Mouse (Mus musculus) Muller cell, postnatal 12 days (primary cell): Measurements from ENCODE around the gene Cul1.

Experiments
- DNase-seq: peaks from one replicate; pipeline ENCODE4 v3.0.0-alpha.2; 2015; ENCODE audit errors: inconsistent ontology term

The Cul1 gene

GRCm38 (mm10) chr6:47472444-47472843 is 19.2 kb downstream of the Cul1 start:
- no peak for DNase-seq

GRCm38 (mm10) chr6:47482027-47482426 is 28.8 kb downstream of the Cul1 start:
- DNase-seq, result no peak

GRCm38 (mm10) chr6:47494562-47494961 is 41.4 kb downstream of the Cul1 start:
- DNase-seq, result no peak

GRCm38 (mm10) chr6:47520030-47520429 is 66.8 kb downstream of the Cul1 start:
- no peak for DNase-seq

GRCm38 (mm10) chr6:47522431-47522830 is 69.2 kb downstream of the Cul1 start:
- DNase-seq, result no peak

- no peak for DNase-seq
These were observed 71.8 kb downstream of the Cul1 start for GRCm38 (mm10) chr6:47525041-47525440.

- no peak for DNase-seq
These were observed 73.2 kb downstream of the Cul1 start for GRCm38 (mm10) chr6:47526446-47526845.

GRCm38 (mm10) chr6:47527129-47527528 is 73.9 kb downstream of the Cul1 start:
- DNase-seq, result no peak

- no peak for DNase-seq
These were observed 74.5 kb downstream of the Cul1 start for GRCm38 (mm10) chr6:47527655-47528054.

- no peak for DNase-seq
These were observed 79.3 kb downstream of the Cul1 start for GRCm38 (mm10) chr6:47532547-47532946.

- no peak for DNase-seq
These were observed 82.1 kb downstream of the Cul1 start for GRCm38 (mm10) chr6:47535333-47535732.

- no peak for DNase-seq
These were observed 99.1 kb downstream of the Cul1 start for GRCm38 (mm10) chr6:47552280-47552679.

GRCm38 (mm10) chr6:47559287-47559686 is 106.1 kb downstream of the Cul1 start:
- DNase-seq, result peak; percentile 58

GRCm38 (mm10) chr6:47560407-47560806 is 107.2 kb downstream of the Cul1 start:
- DNase-seq, result no peak

- DNase-seq, result no peak
These were observed 107.6 kb downstream of the Cul1 start for GRCm38 (mm10) chr6:47560846-47561245.

- no peak for DNase-seq
These were observed 108.2 kb downstream of the Cul1 start for GRCm38 (mm10) chr6:47561426-47561825.

GRCm38 (mm10) chr6:47565326-47566035 is 112.3 kb downstream of the Cul1 start:
- peak; percentile 21 for DNase-seq

- no peak for DNase-seq
These were observed 119.7 kb downstream of the Cul1 start for GRCm38 (mm10) chr6:47572887-47573286.
